Mouse (Mus musculus) lung, embryonic 16.5 days (tissue): ENCODE measurements at regions not wholly inside any gene's neighbourhood (a gene's known extent, or its start where the extent isn't known, plus 50 kb on each side); places are given as distances from the start of the nearest gene placed in this dataset.
A peak's percentile ranks its signal among the peaks of the same experiment; 100 is the strongest.

Experiments
- ATAC-seq: fragments of 200-750 bp; cut with Nextera tagmentation; 2 replicates; pipeline ENCODE4 v1.8.0; 2017; ENCODE audit warnings: low read depth, mild to moderate bottlenecking, moderate library complexity
- H3K27ac ChIP-seq: fragments of 300-500 bp; sonication (generic); 2 replicates; pipeline ENCODE4 v1.5.1; 2014; ENCODE audit warnings: mild to moderate bottlenecking, control low read depth, low read length
- H3K27me3 ChIP-seq: fragments of 300-500 bp; sonication (generic); 2 replicates; pipeline ENCODE4 v1.6.1; 2014; ENCODE audit warnings: low read depth, low read length, mixed read lengths; ENCODE audit not compliant: control insufficient read depth, insufficient read depth
- H3K36me3 ChIP-seq: fragments of 300-500 bp; sonication (generic); 2 replicates; pipeline ENCODE4 v1.6.1; 2014; ENCODE audit warnings: low read length; ENCODE audit not compliant: control insufficient read depth, insufficient read depth
- H3K4me1 ChIP-seq: fragments of 300-500 bp; sonication (generic); replicated peaks from 2 replicates; pipeline ENCODE4 v1.6.1; 2014; ENCODE audit warnings: low read length, mixed read lengths; ENCODE audit not compliant: control insufficient read depth, insufficient read depth
- H3K4me2 ChIP-seq: fragments of 300-500 bp; sonication (generic); 2 replicates; pipeline ENCODE4 v1.6.1; 2014; ENCODE audit warnings: low read depth, low read length, control low read depth
- H3K4me3 ChIP-seq: fragments of 300-500 bp; sonication (generic); 2 replicates; pipeline ENCODE4 v1.5.1; 2014; ENCODE audit warnings: mild to moderate bottlenecking, low read length, control low read depth
- H3K9ac ChIP-seq: fragments of 300-500 bp; sonication (generic); 2 replicates; pipeline ENCODE4 v1.6.1; 2014; ENCODE audit warnings: low read length, control low read depth
- H3K9me3 ChIP-seq: fragments of 300-500 bp; sonication (generic); 2 replicates; pipeline ENCODE4 v1.6.1; 2016; ENCODE audit warnings: low read length; ENCODE audit not compliant: control insufficient read depth
- WGBS: fragments of 180-500 bp; shearing (Covaris S2); extraction: QIAGEN DNeasy Blood & Tissue Kit; methylation state at CpG from one replicate; pipeline ENCODE4 v1.1.7; 2014; 5-methylcytosine and 5-hydroxymethylcytosine counted together

DNA sequence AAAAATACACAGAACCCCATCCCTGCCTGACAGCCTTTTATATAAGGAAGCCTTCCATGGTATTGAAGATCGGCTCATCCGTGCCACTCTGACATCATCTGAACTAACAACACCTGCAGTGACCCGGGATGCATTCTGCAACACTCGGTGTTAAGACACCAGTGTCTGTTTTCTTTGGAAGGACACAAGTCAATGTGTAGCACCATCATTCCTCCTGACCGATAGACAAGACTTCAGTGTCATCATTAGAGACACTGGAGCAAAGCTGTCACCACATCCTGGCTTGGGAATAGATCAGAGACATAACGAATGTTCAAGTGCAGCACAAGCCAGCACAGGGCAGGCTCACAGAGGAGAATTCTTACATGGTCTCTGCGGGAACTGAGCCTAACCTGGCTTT is 77.5 kb upstream of the Runx1 start:
- no peaks in the 10 kb centered on the region for H3K27me3 ChIP-seq
- H3K9ac ChIP-seq = no peak overlapping the region
- no peaks in the 10 kb centered on the region for H3K4me1 ChIP-seq
- no peaks in the 10 kb centered on the region for H3K9me3 ChIP-seq
- 83% methylated on average over 7 of the region's 7 CpGs for WGBS
- no peak overlapping the region for H3K4me2 ChIP-seq
- H3K27ac ChIP-seq = peak overlapping the region; percentile 52; the same call in 1 of the 2 replicates
- H3K4me3 ChIP-seq = no peak overlapping the region
- H3K36me3 ChIP-seq = no peaks in the 10 kb centered on the region
- no peak for ATAC-seq

GRCm38 (mm10) chr16:92899704-92900103 is 73.8 kb upstream of the Runx1 start:
- ATAC-seq = no peak

GRCm38 (mm10) chr16:92891741-92892140 is 65.8 kb upstream of the Runx1 start:
- no peak overlapping the region for H3K27ac ChIP-seq
- ATAC-seq = no peak
- no peaks in the 10 kb centered on the region for H3K36me3 ChIP-seq
- no peak overlapping the region for H3K4me2 ChIP-seq
- no peaks in the 10 kb centered on the region for H3K27me3 ChIP-seq
- no peak overlapping the region for H3K9ac ChIP-seq
- H3K4me1 ChIP-seq = no peaks in the 10 kb centered on the region
- WGBS = 59% methylated on average over 2 of the region's 2 CpGs
- no peaks in the 10 kb centered on the region for H3K9me3 ChIP-seq
- H3K4me3 ChIP-seq = no peak overlapping the region

More at GRCm38 (mm10) chr16:92899704-92900103, 73.8 kb upstream of the Runx1 start:
- Histone ChIP-seq H3K4me2 (no peak overlapping the region), H3K36me3 (no peaks in the 10 kb centered on the region), H3K9me3 (no peaks in the 10 kb centered on the region), H3K9ac (no peak overlapping the region), H3K4me3 (no peak overlapping the region), H3K27me3 (no peaks in the 10 kb centered on the region), H3K27ac (no peak overlapping the region), H3K4me1 (no peaks in the 10 kb centered on the region)
- WGBS = 66% methylated on average over 1 of the region's 1 CpGs

DNA sequence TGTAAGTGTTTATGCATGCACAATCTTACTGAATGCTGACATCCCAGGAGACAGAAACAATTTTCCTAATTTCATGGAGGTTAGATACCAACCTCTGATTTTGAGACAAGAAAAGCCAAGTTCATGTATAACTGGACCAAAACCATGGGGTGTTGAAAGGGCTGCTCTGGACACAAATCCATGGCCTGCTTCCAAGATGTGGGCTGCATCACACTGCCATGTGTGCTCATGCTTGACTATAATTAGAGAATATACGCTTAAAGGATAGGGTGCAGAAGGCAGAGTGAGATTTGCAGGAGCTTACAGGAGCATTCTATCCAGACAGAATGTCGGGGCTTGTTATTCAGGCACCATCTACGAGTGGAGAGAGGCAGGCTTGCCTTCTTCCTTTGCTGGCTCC is 64.8 kb upstream of the Runx1 start:
- no peak overlapping the region for H3K27ac ChIP-seq
- WGBS = 65% methylated on average over 3 of the region's 3 CpGs
- no peaks in the 10 kb centered on the region for H3K4me1 ChIP-seq
- H3K4me3 ChIP-seq = no peak overlapping the region
- no peak for ATAC-seq
- no peaks in the 10 kb centered on the region for H3K9me3 ChIP-seq
- H3K4me2 ChIP-seq = no peak overlapping the region
- H3K27me3 ChIP-seq = no peaks in the 10 kb centered on the region
- H3K36me3 ChIP-seq = no peaks in the 10 kb centered on the region
- H3K9ac ChIP-seq = no peak overlapping the region

DNA sequence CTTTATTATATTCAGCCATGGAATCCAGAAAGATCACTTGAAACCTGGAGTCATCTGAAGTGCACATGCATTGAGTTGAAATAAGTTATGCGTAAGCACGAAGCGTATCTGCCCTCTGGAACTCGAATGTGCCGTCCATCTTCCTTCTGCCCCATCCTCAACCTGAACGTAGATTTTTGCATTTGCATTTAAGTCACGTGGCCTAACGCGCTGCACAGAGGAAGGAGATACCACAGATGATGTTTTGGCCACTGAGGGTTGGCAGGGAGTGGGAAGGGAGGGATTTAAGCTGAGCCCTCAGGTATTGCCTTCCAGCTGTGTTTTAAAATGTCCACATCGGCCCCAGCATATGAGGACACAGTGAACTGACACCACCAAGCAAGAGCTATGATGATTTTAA is 63.6 kb upstream of the Runx1 start:
- H3K9ac ChIP-seq = no peak overlapping the region
- 81% methylated on average over 10 of the region's 10 CpGs for WGBS
- H3K36me3 ChIP-seq = no peaks in the 10 kb centered on the region
- no peaks in the 10 kb centered on the region for H3K4me1 ChIP-seq
- H3K4me2 ChIP-seq = no peak overlapping the region
- H3K27ac ChIP-seq = no peak overlapping the region
- no peak for ATAC-seq
- H3K27me3 ChIP-seq = no peaks in the 10 kb centered on the region
- H3K9me3 ChIP-seq = no peaks in the 10 kb centered on the region
- no peak overlapping the region for H3K4me3 ChIP-seq

DNA sequence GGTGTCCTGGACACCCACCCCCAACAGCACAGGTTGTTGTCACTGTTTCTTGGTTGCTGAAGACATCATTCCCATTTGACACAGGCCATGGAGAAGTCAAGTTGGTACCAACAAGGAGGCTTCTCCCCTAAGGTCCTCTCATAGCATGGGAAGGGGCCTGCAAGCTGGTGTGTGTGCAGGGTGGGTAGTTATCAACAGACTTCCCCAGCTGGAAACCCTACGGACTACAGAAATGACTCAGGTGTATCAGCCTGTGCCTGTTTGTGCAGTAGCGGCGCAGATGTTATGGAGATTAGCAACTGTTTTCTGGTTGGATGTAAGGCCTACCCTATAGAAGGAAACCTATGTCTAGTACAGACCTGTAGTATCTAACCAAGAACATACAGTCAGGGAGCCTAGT is 60.3 kb upstream of the Runx1 start:
- Histone ChIP-seq H3K9me3 (no peaks in the 10 kb centered on the region), H3K4me1 (no peaks in the 10 kb centered on the region), H3K4me3 (no peak overlapping the region), H3K9ac (no peak overlapping the region), H3K36me3 (no peaks in the 10 kb centered on the region), H3K27ac (no peak overlapping the region), H3K27me3 (no peaks in the 10 kb centered on the region), H3K4me2 (no peak overlapping the region)
- WGBS = 94% methylated on average over 3 of the region's 3 CpGs
- no peak for ATAC-seq

DNA sequence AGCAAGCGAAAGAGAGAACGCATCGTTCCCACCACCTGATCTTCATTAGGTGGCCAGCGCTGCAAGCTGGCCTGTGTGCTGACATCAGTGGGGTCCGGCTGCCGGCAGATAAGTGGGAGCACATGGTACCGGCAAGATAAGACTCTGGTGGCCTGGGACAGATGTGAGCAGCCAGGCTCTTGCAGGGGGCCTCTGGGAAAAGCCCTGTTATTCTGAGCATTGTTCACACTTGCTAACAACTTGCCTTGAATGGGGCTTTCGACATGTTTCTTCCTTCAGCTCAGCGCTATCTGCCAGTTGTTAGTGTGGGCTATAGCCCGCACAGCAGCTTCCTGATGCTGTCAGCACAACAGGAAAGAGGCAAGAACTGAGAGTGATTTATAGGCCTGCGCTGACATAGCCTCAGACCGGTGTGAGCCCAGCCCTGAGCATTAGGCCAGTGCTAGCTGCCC is 57.9 kb upstream of the Runx1 start:
- Histone ChIP-seq H3K4me2 (no peak overlapping the region), H3K27me3 (no peaks in the 10 kb centered on the region), H3K4me1 (no peaks in the 10 kb centered on the region), H3K9ac (no peak overlapping the region), H3K36me3 (no peaks in the 10 kb centered on the region), H3K9me3 (no peaks in the 10 kb centered on the region), H3K4me3 (no peak overlapping the region), H3K27ac (no peak overlapping the region)
- ATAC-seq = peak; percentile 65; the same call in 1 of the 2 replicates
- WGBS = 31% methylated on average over 12 of the region's 12 CpGs

DNA sequence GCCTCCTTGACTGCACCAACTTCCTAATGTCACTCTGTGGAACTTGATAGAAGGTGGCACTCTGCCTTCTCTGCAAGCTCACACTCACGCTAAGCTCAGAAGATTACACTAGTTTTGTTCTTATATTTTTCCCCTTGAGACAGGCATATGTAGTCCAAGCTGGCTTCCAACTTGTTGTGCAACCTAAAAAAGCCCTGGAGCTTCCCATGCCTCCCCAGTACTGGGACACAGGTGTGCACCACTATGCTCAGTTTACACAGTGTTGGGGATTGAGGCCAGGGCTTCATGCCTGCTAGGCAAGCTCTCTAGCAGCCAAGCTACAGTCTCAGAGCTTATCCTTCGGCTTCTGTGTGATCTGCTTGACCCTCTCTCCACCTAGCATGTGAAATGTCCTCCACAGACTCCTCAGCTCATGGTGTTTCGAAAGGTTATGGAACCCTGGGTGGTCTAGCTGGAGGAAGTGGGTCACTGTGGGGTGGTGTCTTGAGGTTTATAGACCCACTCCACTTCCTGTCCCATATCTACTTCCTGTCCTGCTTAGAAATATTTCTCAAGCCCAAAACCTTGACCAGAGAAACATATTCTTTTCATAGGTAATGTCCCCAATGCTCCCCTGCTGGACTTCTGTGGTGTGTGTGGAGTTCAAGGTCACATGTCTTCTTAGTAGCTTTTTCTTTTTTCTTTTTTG is 54.6 kb upstream of the Runx1 start:
- ATAC-seq = no peak
- Histone ChIP-seq H3K9me3 (no peaks in the 10 kb centered on the region), H3K4me3 (no peak overlapping the region), H3K27me3 (no peaks in the 10 kb centered on the region), H3K36me3 (no peaks in the 10 kb centered on the region), H3K4me2 (no peak overlapping the region), H3K9ac (no peak overlapping the region), H3K27ac (no peak overlapping the region), H3K4me1 (no peaks in the 10 kb centered on the region)
- 73% methylated on average over 3 of the region's 3 CpGs for WGBS

DNA sequence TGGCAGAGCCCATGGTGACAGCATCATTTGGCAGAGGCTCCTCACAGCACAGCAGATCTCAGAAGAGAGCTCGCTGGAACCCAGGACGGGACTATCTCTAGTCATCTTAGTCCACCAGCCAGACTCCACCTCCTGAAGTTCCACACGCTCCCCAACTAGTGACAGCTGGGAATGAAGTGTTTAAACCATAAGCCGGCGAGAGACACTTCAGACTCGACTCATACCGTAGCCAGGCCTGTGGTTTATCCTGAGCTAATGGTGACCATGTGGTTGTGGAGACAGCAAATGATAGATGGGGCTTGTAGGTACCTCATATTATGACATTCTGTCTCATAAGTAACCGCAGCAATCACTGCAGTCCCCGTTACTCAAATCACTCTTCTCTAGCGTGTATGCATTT is 52.1 kb upstream of the Runx1 start:
- Histone ChIP-seq H3K27me3 (no peaks in the 10 kb centered on the region), H3K4me1 (no peaks in the 10 kb centered on the region), H3K4me3 (no peak overlapping the region), H3K27ac (no peak overlapping the region), H3K4me2 (no peak overlapping the region), H3K9me3 (no peaks in the 10 kb centered on the region), H3K36me3 (no peaks in the 10 kb centered on the region), H3K9ac (no peak overlapping the region)
- ATAC-seq = no peak
- 47% methylated on average over 10 of the region's 10 CpGs for WGBS
